Mouse (Mus musculus): ENCODE results near the gene Olfr1395.

DNA sequence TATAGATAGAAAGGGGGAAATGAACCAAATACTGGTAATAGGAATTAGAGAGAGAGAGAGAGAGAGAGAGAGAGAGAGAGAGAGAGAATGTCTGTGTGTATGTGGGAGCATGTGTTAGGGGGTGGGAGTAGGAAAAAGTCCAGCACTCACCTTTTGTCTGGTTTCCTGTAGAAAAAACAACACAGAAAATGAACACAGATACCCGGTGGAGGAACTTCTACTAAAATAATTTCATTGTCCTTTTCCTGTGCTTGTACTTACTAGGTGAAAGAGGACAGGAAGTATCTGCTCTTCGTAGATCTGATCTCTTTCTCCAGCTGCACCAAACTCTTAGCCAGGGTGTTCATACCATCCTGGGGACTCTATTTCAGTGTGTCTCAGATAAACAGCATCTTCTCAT lies 27.9 kb upstream of the Olfr1395 start:
- no peak for TF ChIP-seq GATA1 (IDR thresholded peaks at IDR 0.05; ENCODE audit: low read length)
- no peak for TF ChIP-seq TAL1 (IDR thresholded peaks at IDR 0.05; ENCODE audit: low read length)

Data from erythroblast, embryonic 14.5 days (primary cell).